13 mouse cellular contexts compared by ENCODE assay signal in the genomic region with DNA sequence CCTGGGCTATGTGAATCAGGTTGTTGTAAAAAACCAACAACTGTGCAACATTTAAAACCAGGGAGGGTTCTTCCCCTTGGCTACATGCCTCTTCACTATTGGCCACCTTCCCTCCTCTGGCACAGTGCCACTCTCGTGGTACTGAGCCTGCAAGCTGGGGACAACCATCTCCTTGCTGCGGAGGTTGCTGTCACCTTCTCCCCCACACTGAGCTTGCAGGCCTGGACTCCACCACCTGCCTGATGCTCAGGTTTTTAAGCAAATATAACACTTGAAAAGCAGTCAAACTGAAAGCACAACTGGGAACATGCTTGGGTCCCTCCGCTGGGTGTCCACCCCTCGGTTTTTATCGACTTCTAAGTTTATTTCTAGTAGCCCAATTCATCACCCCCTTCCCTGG. TPM values are rescaled to one million over a fixed set of nuclear protein-coding genes. Genes with fewer than 3 reads are reported as not detected.
DNase-seq lines count a peak whose midpoint lies in the region; ATAC-seq and TF ChIP-seq lines count a peak whose summit lies in the region.
"Had no signal": no experiment of that assay in that cellular context is flagged by ENCODE, and none has a peak within 500 bp of the region (broad histone marks: within the 10 kb centered on the region; RNA-seq: fewer than 3 reads in every experiment).

No protein-coding gene starts in this region.

- H3K27ac ChIP-seq in hindbrain, postnatal 0 days: no peak overlapping the region
- H3K27ac ChIP-seq in hindbrain, embryonic 12.5 days: no peak overlapping the region
- H3K27ac ChIP-seq in left cerebral cortex, adult 2 months: no peak overlapping the region
- H3K27ac ChIP-seq: liver, embryonic 14.5 days had no signal

- intact Hi-C loops in left cerebral cortex, adult 2 months (cut with DNase I): no loop called here

- no peak overlapping the region for H3K4me2 ChIP-seq in hindbrain, postnatal 0 days (ENCODE audit: low read depth, low read length)
- no peak overlapping the region for H3K4me2 ChIP-seq in hindbrain, embryonic 12.5 days (replicated peaks)

- no peak for ATAC-seq in hindbrain, postnatal 0 days
- ATAC-seq in hindbrain, embryonic 12.5 days (ENCODE audit: low FRiP score): no peak

- DNase-seq in hindbrain, postnatal 0 days (ENCODE audit: low spot score): peak; percentile 20
- peak; percentile 84 for DNase-seq in A20 (ENCODE audit: low read depth, low spot score)
- peak; percentile 5 to 27 for DNase-seq in adrenal gland, postnatal 36 days
- DNase-seq in left cerebral cortex, adult 2 months (ENCODE audit: extremely low spot score in 1 of 2, low spot score in 2 of 2): peak; percentile 40 to 56
- DNase-seq in thymus, postnatal 4 days: no peak
- no peak for DNase-seq in thymus, postnatal 36 days
- no peak for DNase-seq in gastrocnemius, postnatal 4 days (ENCODE audit: low spot score in 2 of 2)

- no peaks in the 10 kb centered on the region for H3K4me1 ChIP-seq in hindbrain, postnatal 0 days (ENCODE audit: insufficient read depth, low read length)
- H3K4me1 ChIP-seq in hindbrain, embryonic 12.5 days: no peaks in the 10 kb centered on the region

- no peaks in the 10 kb centered on the region for H3K36me3 ChIP-seq in hindbrain, postnatal 0 days (ENCODE audit: insufficient read depth, low read length)
- H3K36me3 ChIP-seq in hindbrain, embryonic 12.5 days: no peaks in the 10 kb centered on the region

- 66% methylated on average over 5 of the region's 5 CpGs for WGBS in hindbrain, postnatal 0 days
- WGBS in hindbrain, embryonic 12.5 days: 70% methylated on average over 5 of the region's 5 CpGs

- TF ChIP-seq CTCF in hindbrain, postnatal 0 days (IDR thresholded peaks at IDR 0.05; ENCODE audit: low read depth): no peak
- no peak for TF ChIP-seq CTCF in left cerebral cortex, adult 2 months (IDR thresholded peaks at IDR 0.05)

- H3K9ac ChIP-seq in hindbrain, postnatal 0 days (replicated peaks; ENCODE audit: low read length): no peak overlapping the region
- H3K9ac ChIP-seq in hindbrain, embryonic 12.5 days: no peak overlapping the region
- H3K9ac ChIP-seq: liver, embryonic 14.5 days had no signal

- H3K4me3 ChIP-seq in hindbrain, postnatal 0 days (ENCODE audit: low read length): no peak overlapping the region
- H3K4me3 ChIP-seq in hindbrain, embryonic 12.5 days: no peak overlapping the region
- no peak overlapping the region for H3K4me3 ChIP-seq in left cerebral cortex, adult 2 months
- H3K4me3 ChIP-seq: erythroblast, embryonic 14.5 days had no signal

- no peaks in the 10 kb centered on the region for H3K27me3 ChIP-seq in hindbrain, postnatal 0 days (ENCODE audit: insufficient read depth, low read length)
- H3K27me3 ChIP-seq in hindbrain, embryonic 12.5 days: peaks cover 28% of the 10 kb centered on the region

- no peaks in the 10 kb centered on the region for H3K9me3 ChIP-seq in hindbrain, postnatal 0 days (ENCODE audit: low read length)
- no peaks in the 10 kb centered on the region for H3K9me3 ChIP-seq in hindbrain, embryonic 12.5 days (replicated peaks)

RNA-seq across cellular contexts. Expression of a gene that starts 20.4 kb away (rescaled TPM):
- total RNA-seq in hindbrain, postnatal 0 days (2014; rRNA removed): 0.16 TPM in 1 of 2 replicates, not detected in the other
- 0.08 and 0.30 TPM in 2 replicates for polyA plus RNA-seq in hindbrain, postnatal 0 days (2015; fragmentation: Nextera tagmentation; extraction: Ambion mirVana)
- polyA plus RNA-seq in hindbrain, embryonic 12.5 days (2016; fragmentation: Nextera tagmentation; extraction: Ambion mirVana): not detected in 2 replicates
- under 1 TPM; 0.16 to 0.17 TPM for total RNA-seq in adrenal gland, postnatal 36 days (2021)
- total RNA-seq in left cerebral cortex, adult 2 months (2021): not detected
- total RNA-seq in gastrocnemius, postnatal 4 days (2021): under 1 TPM; 0.54 to 0.61 TPM
- total RNA-seq: ES-E14 had no signal
- polyA plus RNA-seq: erythroblast, embryonic 14.5 days had no signal

RNA-seq across cellular contexts. Expression of a gene that starts 39.7 kb away (rescaled TPM):
- 0.05 TPM in 1 of 2 replicates, not detected in the other for total RNA-seq in hindbrain, postnatal 0 days (2014; rRNA removed)
- polyA plus RNA-seq in hindbrain, postnatal 0 days (2015; fragmentation: Nextera tagmentation; extraction: Ambion mirVana): not detected in 2 replicates
- 0.38 TPM in 1 of 2 replicates, not detected in the other for polyA plus RNA-seq in hindbrain, embryonic 12.5 days (2016; fragmentation: Nextera tagmentation; extraction: Ambion mirVana)
- total RNA-seq in adrenal gland, postnatal 36 days (2021): not detected
- under 1 TPM in 1 of 2 experiments, not detected in 1; 0.30 TPM for total RNA-seq in left cerebral cortex, adult 2 months (2021)
- not detected for total RNA-seq in gastrocnemius, postnatal 4 days (2021)
- total RNA-seq: monocyte, adult 5-6 weeks had no signal
- polyA plus RNA-seq: erythroblast, embryonic 14.5 days; large intestine, adult 2 months had no signal

RNA-seq across cellular contexts. Expression of a gene that starts 40.0 kb away (rescaled TPM):
- total RNA-seq in hindbrain, postnatal 0 days (2014; rRNA removed): 1.8 TPM in 1 of 2 replicates, not detected in the other
- polyA plus RNA-seq in hindbrain, postnatal 0 days (2015; fragmentation: Nextera tagmentation; extraction: Ambion mirVana): 0.10 TPM in 1 of 2 replicates, not detected in the other
- polyA plus RNA-seq in hindbrain, embryonic 12.5 days (2016; fragmentation: Nextera tagmentation; extraction: Ambion mirVana): 0.10 and 0.16 TPM in 2 replicates
- total RNA-seq in adrenal gland, postnatal 36 days (2021): not detected
- total RNA-seq in left cerebral cortex, adult 2 months (2021): not detected
- total RNA-seq in gastrocnemius, postnatal 4 days (2021): not detected
- total RNA-seq: monocyte, adult 5-6 weeks had no signal
- polyA plus RNA-seq: erythroblast, embryonic 14.5 days; large intestine, adult 2 months had no signal

Comparison
In these comparisons a context has a peak if more than half of its experiments do, and no peak if none do; other contexts are left out.
1. DNase-seq: peak in hindbrain, postnatal 0 days (single experiment), A20 (single experiment), adrenal gland, postnatal 36 days (2 of 2) and left cerebral cortex, adult 2 months (2 of 2); none in thymus, postnatal 4 days (single experiment), thymus, postnatal 36 days (0 of 2) and gastrocnemius, postnatal 4 days (0 of 2).